Mouse (Mus musculus) bone marrow macrophage, adult 2 months (primary cell): ENCODE measurements around the gene Ccdc187. TPM values are rescaled to one million over a fixed set of nuclear protein-coding genes. Genes with fewer than 3 reads are reported as not detected.

Experiments used
- H3K27ac ChIP-seq: 2 replicates; pipeline ENCODE4 v1.5.1; 2012; ENCODE audit warnings: low read depth, low read length; ENCODE audit not compliant: insufficient read depth
- H3K4me1 ChIP-seq: 2 replicates; pipeline ENCODE4 v1.6.1; 2012; ENCODE audit warnings: low read length; ENCODE audit not compliant: control insufficient read depth, insufficient read depth
- H3K4me3 ChIP-seq: 2 replicates; pipeline ENCODE4 v1.5.1; 2012; ENCODE audit warnings: mild to moderate bottlenecking, low read length, moderate library complexity; ENCODE audit not compliant: insufficient read depth
- CTCF ChIP-seq: IDR thresholded peaks from 2 replicates; pipeline ENCODE4 v1.5.1; 2012; ENCODE audit warnings: low read depth, mild to moderate bottlenecking, low read length, moderate library complexity
- POLR2A ChIP-seq: IDR thresholded peaks from 2 replicates; pipeline ENCODE4 v1.6.1; 2012; ENCODE audit warnings: mild to moderate bottlenecking, low read depth, low read length, borderline replicate concordance
- polyA plus RNA-seq: library from polyadenylated mRNA; stranded (reverse); fragments of >200 nt; gene quantifications from 2 replicates; pipeline ENCODE4 v1.2.4, GENCODE M21; 2012; ENCODE audit not compliant: missing spikeins, insufficient read depth, insufficient read length

Ccdc187 gene
- polyA plus RNA-seq, 1 experiment = not detected

- Histone ChIP-seq H3K4me1 (no peaks in the 10 kb centered on the region), H3K4me3 (no peak overlapping the region), H3K27ac (no peak overlapping the region)
- TF ChIP-seq POLR2A = no peak
- TF ChIP-seq CTCF = no peak
Measured at GRCm38 (mm10) chr2:26327852-26328251, 33.5 kb upstream of the Ccdc187 start.

GRCm38 (mm10) chr2:26325386-26326181 is 31.2 kb upstream of the Ccdc187 start:
- Histone ChIP-seq H3K4me1 (no peaks in the 10 kb centered on the region), H3K4me3 (no peak overlapping the region), H3K27ac (no peak overlapping the region)
- TF ChIP-seq POLR2A (no peak), CTCF (peak; percentile 93)

GRCm38 (mm10) chr2:26324917-26325316 is 30.6 kb upstream of the Ccdc187 start:
- no peaks in the 10 kb centered on the region for H3K4me1 ChIP-seq
- H3K27ac ChIP-seq = no peak overlapping the region
- H3K4me3 ChIP-seq = no peak overlapping the region
- no peak for TF ChIP-seq POLR2A
- TF ChIP-seq CTCF = 0 out of 2 replicates have a peak, but pooled peaks have one; percentile 8

- no peak overlapping the region for H3K4me3 ChIP-seq
- TF ChIP-seq CTCF (no peak), POLR2A (no peak)
Measured at GRCm38 (mm10) chr2:26323589-26324325, 29.4 kb upstream of the Ccdc187 start.

GRCm38 (mm10) chr2:26320245-26321185 is 26.2 kb upstream of the Ccdc187 start:
- Histone ChIP-seq H3K27ac (no peak overlapping the region), H3K4me1 (peaks cover 6% of the 10 kb centered on the region; the same call in 1 of the 2 replicates), H3K4me3 (no peak overlapping the region)
- TF ChIP-seq POLR2A (no peak), CTCF (no peak)

More at GRCm38 (mm10) chr2:26323589-26324325, 29.4 kb upstream of the Ccdc187 start:
- Histone ChIP-seq H3K27ac (no peak overlapping the region), H3K4me1 (no peaks in the 10 kb centered on the region)

GRCm38 (mm10) chr2:26319519-26320244 is 25.3 kb upstream of the Ccdc187 start:
- Histone ChIP-seq H3K4me3 (no peak overlapping the region), H3K27ac (no peak overlapping the region), H3K4me1 (peaks cover 6% of the 10 kb centered on the region; the same call in 1 of the 2 replicates)
- TF ChIP-seq POLR2A = no peak

- H3K4me3 ChIP-seq = no peak overlapping the region
- H3K27ac ChIP-seq = no peak overlapping the region
- no peak for TF ChIP-seq CTCF
- peaks cover 6% of the 10 kb centered on the region; the same call in 1 of the 2 replicates for H3K4me1 ChIP-seq
Measured at GRCm38 (mm10) chr2:26319109-26319508, 24.8 kb upstream of the Ccdc187 start.

GRCm38 (mm10) chr2:26317991-26318672 is 23.8 kb upstream of the Ccdc187 start:
- no peak for TF ChIP-seq CTCF
- TF ChIP-seq POLR2A = no peak
- Histone ChIP-seq H3K27ac (no peak overlapping the region), H3K4me3 (no peak overlapping the region), H3K4me1 (peaks cover 6% of the 10 kb centered on the region; the same call in 1 of the 2 replicates)
